Mouse (Mus musculus) urinary bladder, postnatal 0 days (tissue): ENCODE results near the gene Olfr270. TPM values are rescaled to one million over a fixed set of nuclear protein-coding genes. Genes with fewer than 3 reads are reported as not detected.

ENCODE experiments used
- polyA plus RNA-seq: library from polyadenylated mRNA; unstranded; fragments of >200 nt; fragmentation: Nextera tagmentation; extraction: Ambion mirVana; gene quantifications from 2 replicates; pipeline ENCODE4 v1.2.1, GENCODE M21; 2015

The Olfr270 gene
- not detected in 2 replicates for polyA plus RNA-seq

DNA sequence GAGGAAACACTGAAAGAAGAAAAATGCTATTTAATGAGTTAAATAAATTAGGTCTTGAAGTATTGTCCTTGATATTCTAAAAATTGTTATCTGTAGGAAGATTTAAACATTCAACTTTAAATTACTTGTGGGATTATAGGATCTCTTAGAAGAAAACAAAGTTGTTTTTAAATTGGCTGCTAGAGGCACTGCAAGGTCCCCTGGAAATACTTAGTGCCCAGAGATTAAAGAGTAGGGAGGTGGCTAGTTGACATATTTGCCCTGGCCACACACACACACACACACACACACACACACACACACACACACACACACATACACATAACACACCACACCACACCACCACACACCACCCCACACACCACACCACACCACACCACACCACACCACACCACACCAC, at the start of gene Olfr270:
Gene Olfr270 (plus strand): TSS at position 301 of the 400 bp plus-strand sequence.

DNA sequence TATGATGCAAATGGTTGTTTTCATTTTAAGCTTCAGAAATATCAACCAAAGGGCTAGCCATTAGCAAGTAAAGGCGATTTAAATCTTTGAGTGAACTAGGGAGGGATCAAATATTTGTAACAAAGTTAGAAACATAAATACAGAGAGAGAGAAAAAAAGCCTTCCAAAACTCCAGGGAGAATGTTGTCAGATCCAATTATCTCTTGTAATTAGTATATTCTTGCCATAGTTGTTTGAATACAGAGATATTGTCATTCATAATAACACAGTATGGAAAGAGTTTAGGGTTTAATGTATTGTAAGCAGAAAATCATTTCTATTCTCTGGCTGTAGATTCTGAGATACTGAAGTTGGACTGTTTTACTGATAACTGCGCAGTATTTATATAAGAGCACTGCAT, 45.3 kb upstream of the Olfr270 start, which contains the start of gene Olfr272:
Gene Olfr272 (minus strand): TSS at position 101 of the 400 bp plus-strand sequence.

DNA sequence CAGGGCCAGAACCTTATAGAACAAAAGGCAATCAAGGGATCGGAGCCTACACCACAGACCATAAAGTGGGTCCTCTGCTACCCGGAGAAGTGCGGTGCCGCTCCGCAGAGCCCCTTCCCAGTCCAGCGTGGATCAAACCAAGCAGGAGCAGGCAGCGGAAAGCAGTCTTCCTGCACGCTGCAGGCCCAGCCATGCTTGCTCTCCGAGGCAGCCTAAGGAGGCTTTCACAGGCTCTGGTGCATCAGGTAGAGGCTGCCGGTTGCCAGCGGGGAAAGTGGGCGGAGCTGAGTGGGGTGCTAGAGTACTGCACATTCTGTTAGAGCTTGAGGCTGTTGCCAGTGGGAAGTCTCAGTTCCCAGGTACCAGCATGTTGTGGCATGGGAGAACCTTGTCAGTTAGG, 24.9 kb downstream of the Olfr270 start, which contains the start of gene Nipsnap3a:
Gene Nipsnap3a (plus strand): TSS at position 25 of the 400 bp plus-strand sequence.

DNA sequence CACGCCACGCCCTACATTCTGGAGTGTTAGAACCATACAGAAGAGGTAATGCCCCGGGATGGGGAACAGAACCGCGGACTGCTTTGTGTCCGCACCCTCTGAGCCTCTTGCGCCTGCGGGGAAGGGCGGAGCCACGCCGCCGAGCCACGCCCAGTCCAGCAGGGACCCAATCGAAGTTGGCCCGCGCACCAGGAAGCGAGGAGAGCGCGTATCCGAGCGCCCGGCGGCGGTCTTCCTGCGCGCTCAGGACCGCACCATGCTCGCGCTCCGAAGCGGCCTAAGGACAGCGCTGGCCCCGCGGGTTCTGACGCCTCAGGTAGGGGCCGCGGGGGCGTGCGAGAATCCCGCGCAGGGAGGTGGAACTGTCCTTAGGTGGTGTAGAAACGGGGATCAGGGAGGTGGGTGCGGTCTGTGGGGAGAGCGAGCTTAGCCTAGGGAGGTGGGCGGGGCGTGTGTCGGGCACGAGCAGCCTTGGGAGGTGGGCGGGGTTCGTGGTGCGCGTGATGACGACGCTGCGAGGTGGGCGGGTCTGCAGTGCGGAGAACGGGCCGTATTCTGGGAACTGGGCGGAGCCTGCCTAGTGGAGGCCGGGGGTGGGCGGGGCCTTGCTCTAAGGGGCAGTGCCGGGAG, 47.5 kb downstream of the Olfr270 start, which contains the start of gene Nipsnap3b:
Gene Nipsnap3b (plus strand): TSS at position 149 of the 630 bp plus-strand sequence.

Other genes with a start within 250 kb of the Olfr270 start
- not detected in 2 replicates for gene Olfr275, start 149.9 kb upstream of the Olfr270 start, polyA plus RNA-seq
- not detected in 2 replicates for gene Olfr273, start 105.3 kb upstream of the Olfr270 start, polyA plus RNA-seq
- not detected in 2 replicates for gene Olfr272, start 45.4 kb upstream of the Olfr270 start, polyA plus RNA-seq
- not detected in 2 replicates for gene Nipsnap3a, start 24.7 kb downstream of the Olfr270 start, polyA plus RNA-seq
- 64.7 and 72.1 TPM in 2 replicates for gene Nipsnap3b, start 47.3 kb downstream of the Olfr270 start, polyA plus RNA-seq
- 2.3 and 4.0 TPM in 2 replicates for gene Abca1, start 195.3 kb downstream of the Olfr270 start, polyA plus RNA-seq